Mouse (Mus musculus): ENCODE measurements at regions not wholly inside any gene's neighbourhood (a gene's known extent, or its start where the extent isn't known, plus 50 kb on each side); places are given as distances from the start of the nearest gene placed in this dataset.
A peak's percentile ranks its signal among the peaks of the same experiment; 100 is the strongest.

DNA sequence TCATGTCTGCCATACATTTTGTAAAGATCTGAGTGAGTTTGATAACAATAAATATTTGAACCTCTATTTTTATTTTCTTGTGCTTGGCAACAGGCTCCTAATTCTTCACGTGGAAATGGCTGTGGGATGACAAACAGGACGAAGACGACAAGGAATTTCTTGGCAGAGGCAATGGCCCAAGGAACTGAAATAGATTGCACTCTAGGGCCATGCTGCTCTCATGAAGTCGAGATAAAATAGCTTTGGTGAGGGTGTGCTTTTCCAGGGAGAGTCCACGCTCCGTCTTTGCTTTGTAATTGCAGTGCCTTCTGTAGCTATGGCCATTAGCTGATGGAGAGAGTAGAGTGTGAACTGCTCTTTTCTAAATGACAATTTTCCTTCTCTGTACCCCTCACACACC, 50.9 kb upstream of the 1810046K07Rik start:
- DNase-seq (ENCODE audit: low spot score) (no peak), ATAC-seq (replicated peaks; ENCODE audit: low FRiP score, low read depth) (no peak)
- no peaks in the 10 kb centered on the region for H3K36me3 ChIP-seq (ENCODE audit: insufficient read depth, low read length)
- H3K4me2 ChIP-seq (ENCODE audit: low read length) = no peak overlapping the region
- H3K4me1 ChIP-seq (replicated peaks; ENCODE audit: insufficient read depth, low read length) = no peaks in the 10 kb centered on the region
- no peaks in the 10 kb centered on the region for H3K9me3 ChIP-seq (replicated peaks; ENCODE audit: low read length)
- H3K27ac ChIP-seq = no peak overlapping the region
- no peak for TF ChIP-seq CTCF (IDR thresholded peaks at IDR 0.05; ENCODE audit: low read depth)
- no peak overlapping the region for H3K9ac ChIP-seq (ENCODE audit: low read depth, low read length)
- 61% methylated on average over 6 of the region's 6 CpGs for WGBS
- no peak overlapping the region for H3K4me3 ChIP-seq (replicated peaks; ENCODE audit: low read depth, low read length)
- no peaks in the 10 kb centered on the region for H3K27me3 ChIP-seq (ENCODE audit: insufficient read depth, low read length)

DNA sequence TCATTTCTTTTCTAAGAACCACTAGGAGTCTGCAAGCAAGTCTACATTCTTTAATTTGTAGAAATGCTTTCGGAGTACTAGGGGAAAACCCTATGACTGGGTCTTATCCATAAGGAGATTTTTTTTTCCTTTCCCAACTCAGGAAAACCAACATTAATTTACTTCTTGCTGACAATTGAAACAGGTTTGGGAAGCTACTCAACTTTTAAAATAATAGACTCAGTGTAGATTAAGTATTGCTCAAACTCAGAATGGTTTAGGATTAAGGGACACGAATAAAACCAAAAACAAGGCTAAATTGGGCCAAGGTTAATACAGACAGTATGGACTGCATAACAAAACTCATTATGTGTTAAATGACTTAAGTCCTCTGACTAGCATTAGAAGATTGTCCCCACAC, 65.2 kb upstream of the 1810046K07Rik start:
- Histone ChIP-seq H3K27ac (no peak overlapping the region), H3K4me2 (ENCODE audit: low read length) (no peak overlapping the region), H3K27me3 (ENCODE audit: insufficient read depth, low read length) (no peaks in the 10 kb centered on the region), H3K36me3 (ENCODE audit: insufficient read depth, low read length) (no peaks in the 10 kb centered on the region), H3K4me1 (replicated peaks; ENCODE audit: insufficient read depth, low read length) (no peaks in the 10 kb centered on the region), H3K9me3 (replicated peaks; ENCODE audit: low read length) (no peaks in the 10 kb centered on the region), H3K4me3 (replicated peaks; ENCODE audit: low read depth, low read length) (no peak overlapping the region), H3K9ac (ENCODE audit: low read depth, low read length) (no peak overlapping the region)
- no peak for TF ChIP-seq CTCF (IDR thresholded peaks at IDR 0.05; ENCODE audit: low read depth)
- no peak for DNase-seq (ENCODE audit: low spot score)
- WGBS = 62% methylated on average over 2 of the region's 2 CpGs
- no peak for ATAC-seq (replicated peaks; ENCODE audit: low FRiP score, low read depth)

DNA sequence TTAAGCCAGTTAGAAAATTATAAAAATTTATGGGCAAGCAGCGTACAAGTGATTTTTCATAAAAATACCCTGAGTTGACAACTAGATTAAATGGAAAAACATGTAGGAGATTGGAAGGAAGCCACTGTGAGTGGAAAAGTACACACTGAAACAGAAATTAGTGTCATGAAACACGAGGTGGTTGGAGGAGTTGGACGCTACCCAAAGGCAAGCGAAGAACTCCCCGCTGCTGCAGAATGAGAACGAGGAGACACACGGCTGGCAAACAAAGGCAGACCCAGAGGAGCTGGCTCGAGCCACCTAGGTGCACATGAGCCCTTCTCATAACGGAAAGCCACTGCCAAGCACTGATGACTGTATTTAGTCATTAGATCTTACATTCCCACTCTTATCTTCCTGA, 65.7 kb upstream of the 1810046K07Rik start:
- H3K4me3 ChIP-seq (replicated peaks; ENCODE audit: low read depth, low read length) = no peak overlapping the region
- ATAC-seq (replicated peaks; ENCODE audit: low FRiP score, low read depth) (no peak), DNase-seq (ENCODE audit: low spot score) (peak; percentile 19)
- H3K36me3 ChIP-seq (ENCODE audit: insufficient read depth, low read length) = no peaks in the 10 kb centered on the region
- H3K4me1 ChIP-seq (replicated peaks; ENCODE audit: insufficient read depth, low read length) = no peaks in the 10 kb centered on the region
- WGBS = 49% methylated on average over 9 of the region's 9 CpGs
- H3K9me3 ChIP-seq (replicated peaks; ENCODE audit: low read length) = no peaks in the 10 kb centered on the region
- no peak overlapping the region for H3K27ac ChIP-seq
- TF ChIP-seq CTCF (IDR thresholded peaks at IDR 0.05; ENCODE audit: low read depth) = no peak
- H3K27me3 ChIP-seq (ENCODE audit: insufficient read depth, low read length) = no peaks in the 10 kb centered on the region
- H3K9ac ChIP-seq (ENCODE audit: low read depth, low read length) = no peak overlapping the region
- no peak overlapping the region for H3K4me2 ChIP-seq (ENCODE audit: low read length)

DNA sequence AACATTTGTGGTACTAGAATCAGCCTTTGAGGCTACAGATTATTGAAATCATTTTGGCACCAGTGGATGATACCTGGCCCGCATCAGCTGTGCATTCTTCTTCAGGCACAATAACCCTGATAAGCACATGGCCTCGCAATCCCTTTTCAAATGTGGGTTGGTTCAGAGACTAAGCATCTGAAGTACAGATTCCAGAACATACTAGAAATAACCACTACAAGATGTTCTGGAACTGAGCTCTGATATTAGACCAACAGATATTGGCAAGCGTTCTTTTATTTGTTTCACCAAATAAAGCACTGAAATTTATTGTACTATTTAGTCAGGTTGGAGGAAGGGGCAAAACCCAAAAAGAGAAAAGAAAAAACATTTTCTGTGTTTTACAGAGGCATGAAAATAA, 68.1 kb upstream of the 1810046K07Rik start:
- no peaks in the 10 kb centered on the region for H3K36me3 ChIP-seq (ENCODE audit: insufficient read depth, low read length)
- H3K9ac ChIP-seq (ENCODE audit: low read depth, low read length) = no peak overlapping the region
- H3K4me3 ChIP-seq (replicated peaks; ENCODE audit: low read depth, low read length) = no peak overlapping the region
- no peak for TF ChIP-seq CTCF (IDR thresholded peaks at IDR 0.05; ENCODE audit: low read depth)
- no peak overlapping the region for H3K4me2 ChIP-seq (ENCODE audit: low read length)
- no peaks in the 10 kb centered on the region for H3K9me3 ChIP-seq (replicated peaks; ENCODE audit: low read length)
- DNase-seq (ENCODE audit: low spot score) = no peak
- H3K27ac ChIP-seq = no peak overlapping the region
- H3K27me3 ChIP-seq (ENCODE audit: insufficient read depth, low read length) = no peaks in the 10 kb centered on the region
- 87% methylated on average over 3 of the region's 3 CpGs for WGBS
- ATAC-seq (replicated peaks; ENCODE audit: low FRiP score, low read depth) = no peak
- H3K4me1 ChIP-seq (replicated peaks; ENCODE audit: insufficient read depth, low read length) = no peaks in the 10 kb centered on the region

DNA sequence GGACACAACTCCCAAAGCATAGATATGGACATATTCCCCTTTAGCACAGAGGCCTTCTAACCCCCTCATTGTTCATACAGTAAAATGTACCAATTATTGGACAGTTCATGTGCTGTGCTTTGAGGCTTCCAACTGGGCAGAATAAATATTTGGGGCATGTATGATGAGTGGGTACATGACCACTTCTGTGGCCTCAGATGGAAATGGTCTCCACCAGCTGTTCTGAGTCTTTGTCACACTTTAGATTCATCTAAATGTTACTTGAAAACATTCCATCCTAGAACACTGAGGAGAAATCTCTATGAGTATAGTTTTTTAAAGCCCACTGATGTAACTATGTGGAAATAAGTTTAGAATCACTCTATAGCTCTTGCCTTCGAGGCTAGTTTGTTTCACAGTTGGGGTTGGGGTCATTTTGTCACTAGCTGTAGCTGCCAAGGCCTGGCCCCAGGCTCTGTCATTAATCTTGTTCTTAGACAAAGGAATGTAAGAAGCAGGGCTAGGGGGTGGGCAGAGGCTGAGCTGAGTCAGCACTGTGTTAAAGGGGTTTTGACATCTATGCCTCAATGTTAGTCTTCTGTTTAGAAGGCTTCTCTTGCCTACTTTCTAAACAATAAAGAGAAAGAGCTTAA, 69.0 kb upstream of the 1810046K07Rik start:
- H3K27me3 ChIP-seq (ENCODE audit: insufficient read depth, low read length) = no peaks in the 10 kb centered on the region
- no peak overlapping the region for H3K27ac ChIP-seq
- no peak for ATAC-seq (replicated peaks; ENCODE audit: low FRiP score, low read depth)
- H3K9ac ChIP-seq (ENCODE audit: low read depth, low read length) = no peak overlapping the region
- H3K4me3 ChIP-seq (replicated peaks; ENCODE audit: low read depth, low read length) = no peak overlapping the region
- H3K4me2 ChIP-seq (ENCODE audit: low read length) = no peak overlapping the region
- no peaks in the 10 kb centered on the region for H3K4me1 ChIP-seq (replicated peaks; ENCODE audit: insufficient read depth, low read length)
- no peak for TF ChIP-seq CTCF (IDR thresholded peaks at IDR 0.05; ENCODE audit: low read depth)
- H3K36me3 ChIP-seq (ENCODE audit: insufficient read depth, low read length) = no peaks in the 10 kb centered on the region
- no peaks in the 10 kb centered on the region for H3K9me3 ChIP-seq (replicated peaks; ENCODE audit: low read length)
- WGBS = 8% methylated on average over 1 of the region's 1 CpGs
- DNase-seq (ENCODE audit: low spot score) = peak; percentile 22

DNA sequence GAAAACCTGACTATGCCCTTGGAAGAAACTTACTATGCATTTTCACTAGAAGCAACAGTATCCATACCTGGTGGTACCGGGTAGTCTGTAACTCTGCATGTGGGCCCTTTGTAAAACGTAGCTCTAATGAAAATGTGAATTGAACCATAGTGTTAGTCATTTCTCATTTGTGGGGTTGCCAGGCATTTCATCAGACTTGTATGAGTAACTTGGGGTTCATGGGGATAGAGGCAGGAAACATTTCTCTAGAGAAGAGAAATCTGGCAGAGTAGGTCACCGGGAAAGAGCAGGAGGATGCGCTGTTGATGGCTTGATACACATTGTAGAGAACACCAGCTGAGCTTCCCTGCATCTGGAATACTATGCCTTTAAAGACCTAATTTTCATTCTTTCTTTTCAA, 70.2 kb upstream of the 1810046K07Rik start:
- ATAC-seq (replicated peaks; ENCODE audit: low FRiP score, low read depth) (no peak), DNase-seq (ENCODE audit: low spot score) (no peak)
- no peak overlapping the region for H3K4me2 ChIP-seq (ENCODE audit: low read length)
- no peak overlapping the region for H3K9ac ChIP-seq (ENCODE audit: low read depth, low read length)
- H3K4me1 ChIP-seq (replicated peaks; ENCODE audit: insufficient read depth, low read length) = no peaks in the 10 kb centered on the region
- no peaks in the 10 kb centered on the region for H3K36me3 ChIP-seq (ENCODE audit: insufficient read depth, low read length)
- no peak overlapping the region for H3K27ac ChIP-seq
- H3K4me3 ChIP-seq (replicated peaks; ENCODE audit: low read depth, low read length) = no peak overlapping the region
- H3K9me3 ChIP-seq (replicated peaks; ENCODE audit: low read length) = no peaks in the 10 kb centered on the region
- TF ChIP-seq CTCF (IDR thresholded peaks at IDR 0.05; ENCODE audit: low read depth) = no peak
- WGBS = 89% methylated on average over 4 of the region's 4 CpGs
- H3K27me3 ChIP-seq (ENCODE audit: insufficient read depth, low read length) = no peaks in the 10 kb centered on the region

DNA sequence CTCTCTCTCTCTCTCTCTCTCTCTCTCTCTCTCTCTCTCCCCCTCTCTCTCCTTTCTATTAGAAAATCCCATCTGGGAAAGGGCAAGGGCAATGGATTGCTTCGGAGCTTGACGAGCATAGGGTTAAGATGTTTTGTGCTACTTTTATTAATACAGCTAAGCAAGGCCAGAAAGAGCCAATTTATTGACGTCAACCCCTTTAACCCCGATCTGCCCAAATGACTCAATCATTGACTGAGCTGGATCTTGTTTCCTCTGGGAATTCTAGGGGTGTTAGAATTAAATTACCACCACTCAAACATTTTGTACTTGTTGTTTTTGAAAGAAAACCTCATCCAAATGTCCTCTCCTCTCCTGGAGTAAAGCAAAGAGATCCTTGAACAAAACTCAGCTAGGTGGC, 70.6 kb upstream of the 1810046K07Rik start:
- DNase-seq (ENCODE audit: low spot score) = no peak
- H3K9me3 ChIP-seq (replicated peaks; ENCODE audit: low read length) = no peaks in the 10 kb centered on the region
- no peaks in the 10 kb centered on the region for H3K4me1 ChIP-seq (replicated peaks; ENCODE audit: insufficient read depth, low read length)
- no peaks in the 10 kb centered on the region for H3K36me3 ChIP-seq (ENCODE audit: insufficient read depth, low read length)
- no peak for ATAC-seq (replicated peaks; ENCODE audit: low FRiP score, low read depth)
- no peak overlapping the region for H3K4me3 ChIP-seq (replicated peaks; ENCODE audit: low read depth, low read length)
- no peak for TF ChIP-seq CTCF (IDR thresholded peaks at IDR 0.05; ENCODE audit: low read depth)
- H3K27ac ChIP-seq = no peak overlapping the region
- H3K27me3 ChIP-seq (ENCODE audit: insufficient read depth, low read length) = no peaks in the 10 kb centered on the region
- no peak overlapping the region for H3K4me2 ChIP-seq (ENCODE audit: low read length)
- WGBS = 23% methylated on average over 4 of the region's 4 CpGs
- H3K9ac ChIP-seq (ENCODE audit: low read depth, low read length) = no peak overlapping the region

Measured in kidney, postnatal 0 days (tissue).